Mouse (Mus musculus) G1E (cell line): Measurements from ENCODE around the gene Cyth1. TPM values are rescaled to one million over a fixed set of nuclear protein-coding genes. Genes with fewer than 3 reads are reported as not detected.

ENCODE experiments used
- ATAC-seq: 2 replicates; pipeline ENCODE4 v1.8.0; 2016; ENCODE audit warnings: mild to moderate bottlenecking; ENCODE audit not compliant: insufficient number of reproducible peaks, poor library complexity, low FRiP score, severe bottlenecking; ENCODE audit errors: extremely low read depth
- DNase-seq: peaks from one replicate; pipeline ENCODE4 v3.0.0; 2012; ENCODE audit warnings: low spot score
- H3K27me3 ChIP-seq: 2 replicates; pipeline ENCODE4 v1.6.1; 2012; ENCODE audit warnings: mild to moderate bottlenecking, low read length, inconsistent platforms; ENCODE audit not compliant: insufficient read depth
- H3K36me3 ChIP-seq: replicated peaks from 2 replicates; pipeline ENCODE3; 2012; ENCODE audit warnings: mild to moderate bottlenecking, inconsistent platforms
- H3K4me1 ChIP-seq: 2 replicates; pipeline ENCODE4 v1.6.1; 2012; ENCODE audit warnings: low read depth, low read length, inconsistent platforms, mixed read lengths; ENCODE audit not compliant: insufficient read depth
- H3K4me3 ChIP-seq: 2 replicates; pipeline ENCODE4 v1.5.1; 2012; ENCODE audit warnings: low read depth, mild to moderate bottlenecking, inconsistent platforms, low read length, moderate library complexity, mixed read lengths
- H3K9me3 ChIP-seq: replicated peaks from 2 replicates; pipeline ENCODE4 v1.6.1; 2012; ENCODE audit warnings: inconsistent platforms
- CTCF ChIP-seq: IDR thresholded peaks from 2 replicates; pipeline ENCODE4 v1.5.1; 2012; ENCODE audit warnings: low read depth, low read length, inconsistent platforms, mixed read lengths
- GATA1 ChIP-seq: IDR thresholded peaks from 2 replicates; pipeline ENCODE4 v1.6.1; 2012; ENCODE audit warnings: borderline replicate concordance, low read length, inconsistent platforms, mixed read lengths
- GATA2 ChIP-seq: IDR thresholded peaks from 2 replicates; pipeline ENCODE4 v1.6.1; 2012; ENCODE audit warnings: low read depth, low read length, inconsistent platforms, borderline replicate concordance
- POLR2AphosphoS5 ChIP-seq: IDR thresholded peaks from 2 replicates; pipeline ENCODE4 v1.6.1; 2012; ENCODE audit warnings: low read depth, low read length, inconsistent platforms; ENCODE audit not compliant: insufficient replicate concordance
- TAL1 ChIP-seq: conservative IDR thresholded peaks from 2 replicates; pipeline ENCODE4 v1.6.1; 2012; ENCODE audit warnings: low read depth, low read length, inconsistent platforms, mixed read lengths
- polyA plus RNA-seq: library from polyadenylated mRNA; stranded (reverse); fragments of >175 nt; gene quantifications from 2 replicates; pipeline ENCODE4 v1.2.3, GENCODE M21; 2012
- total RNA-seq, 2 experiments: library from RNA; stranded (forward) in 1 of 2; stranded (reverse) in 1 of 2; fragments of 200-1000 nt in 1 of 2; fragments of >200 nt in 1 of 2; fragmentation: Nextera tagmentation in 1 of 2; gene quantifications; 2 replicates each; pipeline ENCODE4 v1.2.3; 2014 to 2017

Cyth1 gene
- total and polyA plus RNA-seq, 3 experiments, result 3.1 to 7.1 (median 4.0) TPM

DNA sequence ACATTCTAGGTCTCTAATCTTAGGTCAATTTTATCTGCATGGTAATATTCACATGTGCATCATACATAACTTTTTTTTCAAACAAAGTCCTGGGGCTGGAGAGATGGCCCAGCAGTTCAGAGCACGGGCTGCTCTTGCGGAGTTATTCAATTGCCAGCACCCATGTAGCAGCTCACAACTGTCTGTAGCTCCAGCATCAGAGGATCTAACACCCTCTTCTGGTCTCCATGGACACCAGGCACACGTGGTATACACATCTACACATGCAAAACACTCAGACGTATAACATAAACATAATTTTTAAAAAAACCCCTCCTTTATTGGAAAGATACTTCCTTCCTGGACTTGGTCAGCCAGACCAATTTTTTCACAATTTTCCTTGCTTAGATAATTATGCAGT, 89.6 kb downstream of the Cyth1 start:
- Histone ChIP-seq H3K4me3 (no peak overlapping the region), H3K9me3 (no peaks in the 10 kb centered on the region), H3K36me3 (no peaks in the 10 kb centered on the region), H3K27me3 (no peaks in the 10 kb centered on the region), H3K4me1 (no peaks in the 10 kb centered on the region)
- TF ChIP-seq POLR2AphosphoS5 (no peak), TAL1 (no peak), CTCF (no peak), GATA1 (no peak), GATA2 (no peak)
- DNase-seq (no peak), ATAC-seq (no peak)

DNA sequence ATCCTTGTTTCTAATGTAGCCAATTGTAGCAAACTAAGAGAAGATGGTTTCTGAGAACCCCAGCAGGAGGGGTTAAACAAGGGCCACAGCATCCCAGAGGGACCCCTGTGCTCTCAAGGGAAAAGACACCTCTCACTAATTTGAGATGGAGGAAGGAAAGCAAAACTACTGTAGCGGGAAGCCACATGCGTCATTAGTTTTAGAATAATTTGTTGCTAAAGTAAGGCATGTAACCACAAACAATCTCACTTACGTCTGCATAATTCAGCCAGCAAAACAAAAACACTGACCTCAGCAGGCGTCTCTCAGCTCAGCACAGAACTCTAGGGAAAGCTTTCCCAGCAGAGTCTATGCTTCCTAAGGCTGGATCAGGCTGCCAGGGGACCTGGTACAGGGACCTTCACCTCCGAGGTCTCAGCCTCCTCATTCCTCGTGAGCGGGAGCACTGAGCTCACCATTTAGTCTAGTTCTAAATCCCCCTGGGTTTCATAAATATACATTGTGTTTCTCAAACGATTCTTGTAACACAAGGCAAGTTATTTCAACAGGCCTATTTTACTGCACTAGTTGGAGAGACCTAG, 91.8 kb downstream of the Cyth1 start:
- DNase-seq (no peak), ATAC-seq (no peak)
- H3K27me3 ChIP-seq, result no peaks in the 10 kb centered on the region
- H3K4me3 ChIP-seq, result no peak overlapping the region
- TF ChIP-seq GATA2 (no peak), TAL1 (no peak), GATA1 (no peak), POLR2AphosphoS5 (no peak), CTCF (no peak)
- no peaks in the 10 kb centered on the region for H3K4me1 ChIP-seq
- H3K36me3 ChIP-seq, result no peaks in the 10 kb centered on the region
- peaks cover 3% of the 10 kb centered on the region for H3K9me3 ChIP-seq

DNA sequence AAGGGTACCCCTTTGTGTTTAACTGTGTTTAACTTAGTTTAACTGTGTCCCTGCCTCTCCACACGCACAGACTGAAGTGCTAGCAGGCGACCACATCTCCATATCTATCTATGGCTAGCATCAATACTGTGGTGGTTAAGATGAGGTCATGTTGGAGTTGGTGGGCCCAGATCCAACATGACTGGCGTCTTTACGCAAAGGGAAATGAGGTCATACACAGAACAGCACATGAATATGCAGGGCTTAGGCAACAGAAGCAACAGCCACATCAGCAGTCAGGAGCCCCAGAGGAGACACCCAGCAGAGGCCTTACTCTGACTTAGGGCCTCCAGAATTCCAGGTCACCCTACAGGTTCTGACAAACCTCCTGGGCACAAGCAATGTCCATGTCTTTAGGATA, 95.4 kb downstream of the Cyth1 start:
- ATAC-seq (no peak), DNase-seq (no peak)
- Histone ChIP-seq H3K9me3 (peaks cover 9% of the 10 kb centered on the region), H3K4me1 (no peaks in the 10 kb centered on the region), H3K4me3 (no peak overlapping the region), H3K27me3 (no peaks in the 10 kb centered on the region), H3K36me3 (no peaks in the 10 kb centered on the region)
- TF ChIP-seq GATA2 (no peak), CTCF (no peak)

DNA sequence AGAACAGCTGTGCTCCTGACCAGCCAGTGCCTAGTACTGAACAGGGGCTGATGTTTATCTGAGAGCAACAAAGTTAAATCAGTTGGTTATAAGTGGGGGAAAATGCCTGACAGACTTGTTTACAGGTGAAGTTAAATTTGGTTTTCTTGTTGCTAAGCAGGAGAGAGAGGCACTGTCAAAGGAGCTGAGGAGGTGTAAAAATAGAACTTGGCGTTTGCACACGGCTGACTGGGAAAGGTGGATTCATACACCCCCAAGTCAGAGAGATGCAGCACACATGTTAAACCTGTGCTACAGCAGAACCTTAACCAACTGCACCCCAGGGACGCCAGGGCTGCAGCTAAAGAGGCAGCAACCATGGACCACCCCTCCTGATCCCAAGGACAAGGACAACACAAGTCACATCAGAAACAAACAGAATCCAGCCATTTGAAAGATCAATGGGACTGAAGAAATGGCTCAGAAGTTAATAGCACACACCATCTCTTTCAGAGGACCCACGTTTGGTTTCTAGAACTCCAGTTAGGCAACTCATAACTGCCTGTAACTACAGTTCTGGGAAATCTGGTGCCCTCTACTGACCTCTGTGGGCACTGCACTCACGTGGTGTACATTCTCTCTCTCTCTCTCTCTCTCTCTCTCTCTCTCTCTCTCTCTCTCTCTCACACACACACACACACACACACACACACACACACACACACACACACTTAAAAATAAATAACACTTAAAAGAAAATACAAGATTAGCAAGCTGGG, 96.8 kb downstream of the Cyth1 start:
- no peak for ATAC-seq
- no peak overlapping the region for H3K4me3 ChIP-seq
- TF ChIP-seq GATA2 (no peak), GATA1 (no peak)

DNA sequence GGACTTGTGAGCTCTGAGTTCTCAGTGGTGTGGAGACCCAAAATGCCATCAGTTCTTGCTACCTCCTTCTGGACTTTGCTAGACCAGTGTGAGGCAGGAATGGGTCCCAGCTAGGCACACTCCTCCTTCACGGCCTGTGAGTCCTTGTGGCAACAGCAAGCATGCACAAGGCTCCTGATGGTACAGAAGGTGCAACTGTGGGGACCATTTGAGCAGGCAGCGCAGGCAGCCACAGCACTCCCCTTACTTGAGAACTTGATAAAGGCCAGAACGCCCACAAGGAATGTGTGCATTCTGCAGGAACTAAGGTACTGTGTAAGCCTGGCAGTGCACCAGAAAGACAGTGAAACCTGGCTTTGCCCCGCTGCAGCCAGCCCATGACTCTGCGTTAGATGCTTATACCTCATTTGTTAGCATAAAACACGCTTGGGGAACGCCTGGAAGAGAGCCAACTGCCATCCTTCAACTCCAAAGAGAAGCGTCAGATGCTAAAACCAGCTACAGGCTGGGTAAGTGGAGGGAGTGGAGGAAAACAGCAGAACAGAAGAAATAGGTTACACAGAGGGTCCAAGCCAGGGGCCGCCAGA, 98.2 kb downstream of the Cyth1 start:
- ATAC-seq (no peak), DNase-seq (no peak)
- Histone ChIP-seq H3K9me3 (peaks cover 9% of the 10 kb centered on the region), H3K4me1 (no peaks in the 10 kb centered on the region), H3K27me3 (0 out of 2 replicates have a peak, but pooled peaks cover 2% of the 10 kb centered on the region), H3K4me3 (no peak overlapping the region), H3K36me3 (no peaks in the 10 kb centered on the region)
- TF ChIP-seq CTCF, result no peak
- TF ChIP-seq TAL1, result no peak
- TF ChIP-seq GATA2, result no peak
- TF ChIP-seq POLR2AphosphoS5, result no peak
- no peak for TF ChIP-seq GATA1

More for the DNA sequence above, 96.8 kb downstream of the Cyth1 start:
- no peaks in the 10 kb centered on the region for H3K4me1 ChIP-seq
- 0 out of 2 replicates have a peak, but pooled peaks cover under 1% of the 10 kb centered on the region for H3K27me3 ChIP-seq
- peaks cover 9% of the 10 kb centered on the region for H3K9me3 ChIP-seq
- H3K36me3 ChIP-seq, result no peaks in the 10 kb centered on the region
- DNase-seq, result no peak

DNA sequence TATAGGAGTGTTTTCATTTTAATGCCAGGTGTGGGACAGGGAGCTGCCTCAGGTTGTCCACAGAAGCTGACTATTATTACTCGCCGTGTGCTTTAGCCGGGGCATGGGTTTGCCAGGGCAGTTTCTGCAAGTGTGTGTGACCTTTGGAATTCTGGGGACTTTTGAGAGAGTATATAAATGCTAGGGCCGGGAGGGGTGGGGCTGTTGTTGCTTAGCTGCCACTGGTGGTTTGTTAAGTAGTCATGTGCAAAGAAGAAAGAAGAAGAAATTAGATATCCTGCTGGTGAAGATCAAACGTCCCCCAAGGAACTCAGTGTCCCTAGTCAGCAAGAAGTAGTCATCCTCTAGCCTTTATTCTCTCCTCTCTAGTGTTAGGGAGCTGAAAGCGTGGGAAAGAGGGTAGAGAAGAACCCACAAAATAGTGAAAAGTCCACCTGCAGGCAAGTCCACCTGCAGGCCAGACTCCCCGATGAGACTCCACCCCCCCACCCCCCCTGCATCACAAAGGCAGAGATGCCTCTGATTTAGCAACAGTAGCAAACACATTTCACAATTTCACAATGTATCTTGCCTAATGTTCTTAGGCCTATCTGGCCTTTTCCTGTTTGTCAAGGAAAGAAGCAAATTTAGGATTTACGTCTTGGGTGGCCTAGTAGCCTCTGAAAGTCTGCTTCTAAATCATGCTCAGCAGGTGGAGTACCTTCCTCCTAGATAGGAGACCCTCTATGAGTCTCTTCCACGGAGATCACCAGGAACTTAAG, 100.3 kb downstream of the Cyth1 start:
- ATAC-seq (no peak), DNase-seq (no peak)
- H3K4me1 ChIP-seq, result no peaks in the 10 kb centered on the region

More for the DNA sequence above, 100.3 kb downstream of the Cyth1 start:
- Histone ChIP-seq H3K9me3 (peaks cover 9% of the 10 kb centered on the region), H3K36me3 (no peaks in the 10 kb centered on the region), H3K27me3 (0 out of 2 replicates have a peak, but pooled peaks cover 2% of the 10 kb centered on the region), H3K4me3 (no peak overlapping the region)
- TF ChIP-seq POLR2AphosphoS5 (no peak), GATA2 (no peak), CTCF (no peak), TAL1 (no peak), GATA1 (no peak)
